Mouse (Mus musculus): ENCODE measurements at regions not wholly inside any gene's neighbourhood (a gene's known extent, or its start where the extent isn't known, plus 50 kb on each side); places are given as distances from the start of the nearest gene placed in this dataset.

- no peak for TF ChIP-seq CTCF (conservative IDR thresholded peaks at IDR 0.05; ENCODE audit: low read length)
- no peak for TF ChIP-seq NANOG (IDR thresholded peaks at IDR 0.05; ENCODE audit: borderline replicate concordance, low read length)
- no peak for TF ChIP-seq POU5F1 (IDR thresholded peaks at IDR 0.05; ENCODE audit: borderline replicate concordance, low read length)
Measured at GRCm38 (mm10) chr14:25359824-25360294, 99.1 kb upstream of the Zmiz1 start.
